Mouse (Mus musculus) MEL (cell line): ENCODE results near the gene Gm20390. TPM values are rescaled to one million over a fixed set of nuclear protein-coding genes. Genes with fewer than 3 reads are reported as not detected.

Experiments
- DNase-seq: peaks from one replicate; pipeline ENCODE4 v3.0.0; 2011; ENCODE audit warnings: low read depth, low spot score
- H3K27ac ChIP-seq: 2 replicates; pipeline ENCODE4 v1.5.1; 2012; ENCODE audit warnings: low read depth, mild to moderate bottlenecking, control low read depth, low read length, moderate library complexity; ENCODE audit not compliant: control insufficient read depth
- H3K27me3 ChIP-seq, 2 experiments: fragments of 150-350 bp in 1 of 2; sonication (generic) in 1 of 2; 2 replicates each; pipeline ENCODE4 v1.6.1; 2012; ENCODE audit warnings: low read length in 2 of 2, mild to moderate bottlenecking in 2 of 2, improper control_type of control experiment in 1 of 2, moderate library complexity in 1 of 2; ENCODE audit not compliant: insufficient read depth in 2 of 2, control insufficient read depth in 1 of 2
- H3K36me3 ChIP-seq, 2 experiments: 2 replicates each; pipeline ENCODE4 v1.6.1; 2012 to 2014; ENCODE audit warnings: low read length in 2 of 2, improper control_type of control experiment in 1 of 2, inconsistent platforms in 1 of 2, mild to moderate bottlenecking in 1 of 2; ENCODE audit not compliant: insufficient read depth in 2 of 2, control insufficient read depth in 1 of 2
- H3K4me1 ChIP-seq, 2 experiments: fragments of 150-350 bp in 1 of 2; sonication (generic) in 1 of 2; 2 replicates each; pipeline ENCODE4 v1.6.1; 2012; ENCODE audit warnings: low read length in 2 of 2, improper control_type of control experiment in 1 of 2, mild to moderate bottlenecking in 1 of 2; ENCODE audit not compliant: insufficient read depth in 2 of 2, control insufficient read depth in 1 of 2
- H3K4me3 ChIP-seq, 2 experiments: fragments of 150-350 bp in 1 of 2; sonication (generic) in 1 of 2; 2 replicates each; pipeline ENCODE4 v1.5.1; 2012; ENCODE audit warnings: low read depth in 2 of 2, low read length in 2 of 2, mild to moderate bottlenecking in 2 of 2, moderate library complexity in 2 of 2, control low read depth in 1 of 2, improper control_type of control experiment in 1 of 2; ENCODE audit not compliant: control insufficient read depth in 1 of 2, insufficient read depth in 1 of 2
- H3K79me2 ChIP-seq: 2 replicates; pipeline ENCODE4 v1.6.1; 2012; ENCODE audit warnings: mild to moderate bottlenecking, low read length, moderate library complexity; ENCODE audit not compliant: control insufficient read depth, poor library complexity, insufficient read depth
- H3K9ac ChIP-seq: 2 replicates; pipeline ENCODE4 v1.6.1; 2012; ENCODE audit warnings: low read depth, mild to moderate bottlenecking, control low read depth, low read length, moderate library complexity; ENCODE audit not compliant: control insufficient read depth, poor library complexity, severe bottlenecking
- H3K9me3 ChIP-seq: fragments of 150-350 bp; sonication (generic); replicated peaks from 2 replicates; pipeline ENCODE4 v1.6.1; 2012; ENCODE audit warnings: mild to moderate bottlenecking, low read length, improper control_type of control experiment, moderate library complexity; ENCODE audit not compliant: insufficient read depth
- BHLHE40 ChIP-seq: IDR thresholded peaks from 2 replicates; pipeline ENCODE4 v1.6.1; 2012; ENCODE audit warnings: low read depth, mild to moderate bottlenecking, inconsistent platforms, low read length, improper control_type of control experiment, borderline replicate concordance
- CHD1 ChIP-seq: IDR thresholded peaks from 2 replicates; pipeline ENCODE4 v1.6.1; 2012; ENCODE audit warnings: low read depth, mild to moderate bottlenecking, inconsistent platforms, low read length, improper control_type of control experiment
- CHD2 ChIP-seq: IDR thresholded peaks from 2 replicates; pipeline ENCODE4 v1.6.1; 2011; ENCODE audit warnings: low read length, improper control_type of control experiment
- CTCF ChIP-seq, 3 experiments: IDR thresholded peaks in 2 of 3; conservative IDR thresholded peaks in 1 of 3; 2 replicates each; pipeline ENCODE4 v1.5.1; 2011 to 2012; ENCODE audit warnings: low read length in 3 of 3, low read depth in 2 of 3, mild to moderate bottlenecking in 2 of 3, improper control_type of control experiment in 1 of 3, inconsistent platforms in 1 of 3, mixed read lengths in 1 of 3, moderate library complexity in 1 of 3; ENCODE audit not compliant: control insufficient read depth in 1 of 3, insufficient read depth in 1 of 3, poor library complexity in 1 of 3, severe bottlenecking in 1 of 3
- E2F4 ChIP-seq: IDR thresholded peaks from 2 replicates; pipeline ENCODE4 v1.6.1; 2011; ENCODE audit warnings: low read depth, low read length, improper control_type of control experiment, borderline replicate concordance
- ELF1 ChIP-seq: IDR thresholded peaks from 2 replicates; pipeline ENCODE4 v1.6.1; 2014; ENCODE audit warnings: low read depth, mild to moderate bottlenecking, inconsistent platforms, low read length, improper control_type of control experiment, moderate library complexity
- EP300 ChIP-seq, 2 experiments: IDR thresholded peaks; 2 replicates each; pipeline ENCODE4 v1.6.1; 2011; ENCODE audit warnings: improper control_type of control experiment in 2 of 2, low read length in 2 of 2, low read depth in 1 of 2, mild to moderate bottlenecking in 1 of 2
- ETS1 ChIP-seq: IDR thresholded peaks from 2 replicates; pipeline ENCODE4 v1.6.1; 2012; ENCODE audit warnings: low read depth, mild to moderate bottlenecking, inconsistent platforms, low read length, improper control_type of control experiment, moderate library complexity
- GABPA ChIP-seq: IDR thresholded peaks from 2 replicates; pipeline ENCODE4 v1.6.1; 2012; ENCODE audit warnings: low read depth, mild to moderate bottlenecking, inconsistent platforms, low read length, improper control_type of control experiment, moderate library complexity
- GATA1 ChIP-seq: IDR thresholded peaks from 2 replicates; pipeline ENCODE4 v1.6.1; 2011; ENCODE audit warnings: low read depth, low read length, improper control_type of control experiment
- HCFC1 ChIP-seq: IDR thresholded peaks from 2 replicates; pipeline ENCODE4 v1.6.1; 2012; ENCODE audit warnings: low read depth, mild to moderate bottlenecking, inconsistent platforms, low read length, improper control_type of control experiment, moderate library complexity
- KAT2A ChIP-seq: conservative IDR thresholded peaks from 2 replicates; pipeline ENCODE4 v1.6.1; 2012; ENCODE audit warnings: low read depth, low read length, improper control_type of control experiment, inconsistent platforms
- MAFK ChIP-seq: IDR thresholded peaks from 2 replicates; pipeline ENCODE4 v1.6.1; 2011; ENCODE audit warnings: low read depth, mild to moderate bottlenecking, low read length, improper control_type of control experiment, borderline replicate concordance
- MAX ChIP-seq: IDR thresholded peaks from 2 replicates; pipeline ENCODE4 v1.6.1; 2011; ENCODE audit warnings: low read length, improper control_type of control experiment
- MAZ ChIP-seq: IDR thresholded peaks from 2 replicates; pipeline ENCODE4 v1.6.1; 2012; ENCODE audit warnings: low read depth, mild to moderate bottlenecking, inconsistent platforms, low read length, improper control_type of control experiment
- MEF2A ChIP-seq: IDR thresholded peaks from 2 replicates; pipeline ENCODE4 v1.6.1; 2014; ENCODE audit warnings: low read depth, mild to moderate bottlenecking, inconsistent platforms, low read length, improper control_type of control experiment; ENCODE audit not compliant: poor library complexity, insufficient replicate concordance, severe bottlenecking; ENCODE audit errors: extremely low read depth
- MXI1 ChIP-seq: IDR thresholded peaks from 2 replicates; pipeline ENCODE4 v1.6.1; 2011; ENCODE audit warnings: mild to moderate bottlenecking, low read depth, low read length, improper control_type of control experiment
- MYB ChIP-seq: IDR thresholded peaks from 2 replicates; pipeline ENCODE4 v1.6.1; 2011; ENCODE audit warnings: mild to moderate bottlenecking, low read depth, low read length, improper control_type of control experiment
- MYC ChIP-seq: IDR thresholded peaks from 2 replicates; pipeline ENCODE4 v1.6.1; 2011; ENCODE audit warnings: low read depth, mild to moderate bottlenecking, low read length, improper control_type of control experiment, moderate library complexity
- NELFE ChIP-seq: IDR thresholded peaks from 2 replicates; pipeline ENCODE4 v1.6.1; 2011; ENCODE audit warnings: low read depth, low read length, improper control_type of control experiment
- POLR2A ChIP-seq, 2 experiments: IDR thresholded peaks; 2 replicates each; pipeline ENCODE4 v1.6.1; 2011 to 2012; ENCODE audit warnings: low read length in 2 of 2, mild to moderate bottlenecking in 2 of 2, control low read depth in 1 of 2, improper control_type of control experiment in 1 of 2, low read depth in 1 of 2, moderate library complexity in 1 of 2; ENCODE audit not compliant: control insufficient read depth in 1 of 2, insufficient read depth in 1 of 2, poor library complexity in 1 of 2
- POLR2AphosphoS2 ChIP-seq: IDR thresholded peaks from 2 replicates; pipeline ENCODE4 v1.6.1; 2011; ENCODE audit warnings: low read length, improper control_type of control experiment
- POLR2AphosphoS5 ChIP-seq: IDR thresholded peaks from 2 replicates; pipeline ENCODE4 v1.6.1; 2012; ENCODE audit warnings: low read depth, borderline replicate concordance, mild to moderate bottlenecking, inconsistent platforms, low read length, moderate library complexity, mixed read lengths
- RAD21 ChIP-seq: IDR thresholded peaks from 2 replicates; pipeline ENCODE4 v1.6.1; 2011; ENCODE audit warnings: mild to moderate bottlenecking, low read depth, low read length, improper control_type of control experiment
- RCOR1 ChIP-seq: IDR thresholded peaks from 2 replicates; pipeline ENCODE4 v1.6.1; 2012; ENCODE audit warnings: low read depth, mild to moderate bottlenecking, inconsistent platforms, low read length, improper control_type of control experiment
- SIN3A ChIP-seq: IDR thresholded peaks from 2 replicates; pipeline ENCODE4 v1.6.1; 2012; ENCODE audit warnings: low read length, improper control_type of control experiment, inconsistent platforms
- SMC3 ChIP-seq: IDR thresholded peaks from 2 replicates; pipeline ENCODE4 v1.6.1; 2011; ENCODE audit warnings: low read depth, low read length, improper control_type of control experiment
- TAL1 ChIP-seq: IDR thresholded peaks from 2 replicates; pipeline ENCODE4 v1.6.1; 2012; ENCODE audit warnings: mild to moderate bottlenecking, inconsistent platforms, low read length, moderate library complexity, mixed read lengths
- TCF12 ChIP-seq: IDR thresholded peaks from 2 replicates; pipeline ENCODE4 v1.6.1; 2014; ENCODE audit warnings: low read depth, mild to moderate bottlenecking, inconsistent platforms, low read length, improper control_type of control experiment, moderate library complexity
- UBTF ChIP-seq: IDR thresholded peaks from 2 replicates; pipeline ENCODE4 v1.6.1; 2012; ENCODE audit warnings: low read depth, mild to moderate bottlenecking, inconsistent platforms, low read length, improper control_type of control experiment, moderate library complexity, borderline replicate concordance; ENCODE audit not compliant: insufficient read depth
- USF2 ChIP-seq, 2 experiments: IDR thresholded peaks; 2 replicates each; pipeline ENCODE4 v1.6.1; 2011 to 2012; ENCODE audit warnings: improper control_type of control experiment in 2 of 2, low read length in 2 of 2, borderline replicate concordance in 1 of 2, inconsistent platforms in 1 of 2, low read depth in 1 of 2, mild to moderate bottlenecking in 1 of 2; ENCODE audit not compliant: insufficient read depth in 1 of 2
- ZC3H11A ChIP-seq: IDR thresholded peaks from 2 replicates; pipeline ENCODE4 v1.6.1; 2012; ENCODE audit warnings: low read depth, mild to moderate bottlenecking, inconsistent platforms, low read length, improper control_type of control experiment
- ZMIZ1 ChIP-seq: IDR thresholded peaks from 2 replicates; pipeline ENCODE4 v1.6.1; 2012; ENCODE audit warnings: low read depth, mild to moderate bottlenecking, inconsistent platforms, low read length, improper control_type of control experiment, moderate library complexity
- ZNF384 ChIP-seq: IDR thresholded peaks from 2 replicates; pipeline ENCODE4 v1.6.1; 2012; ENCODE audit warnings: low read depth, mild to moderate bottlenecking, inconsistent platforms, low read length, improper control_type of control experiment
- polyA plus RNA-seq, 2 experiments: library from polyadenylated mRNA; stranded (reverse) in 1 of 2; unstranded in 1 of 2; fragments of >175 nt in 1 of 2; fragments of >200 nt in 1 of 2; gene quantifications; 2 replicates each; pipeline versions ENCODE4 v1.2.1 to v1.2.4; 2012; ENCODE audit warnings: low replicate concordance in 2 of 2, low read depth in 1 of 2; ENCODE audit not compliant: insufficient read length in 2 of 2, insufficient read depth in 1 of 2, missing spikeins in 1 of 2
- total RNA-seq: library from RNA; depleted of rRNA; stranded (reverse); fragments of 300-350 nt; gene quantifications from 2 replicates; pipeline ENCODE4 v1.2.3, GENCODE M21; 2012

Gm20390 gene
- total and polyA plus RNA-seq, 3 experiments, result 673 to 760 TPM; not detected in 1

GRCm38 (mm10) chr11:93955256-93956150 lies 12.6 kb downstream of the Gm20390 start:
- Histone ChIP-seq H3K79me2 (peaks cover 26% of the 10 kb centered on the region), H3K4me3 (peak overlapping the region; percentile 83 to 98), H3K9ac (peak overlapping the region; percentile 87), H3K9me3 (no peaks in the 10 kb centered on the region), H3K4me1 (peaks cover 0 to 33% of the 10 kb centered on the region in 2 experiments; a peak in 3 of 4 replicates), H3K36me3 (peaks cover 13 to 23% of the 10 kb centered on the region in 2 experiments), H3K27ac (peak overlapping the region; percentile 83), H3K27me3 (no peaks in the 10 kb centered on the region)
- peak; percentile 98 for DNase-seq
- no peak for TF ChIP-seq RAD21
- no peak for TF ChIP-seq CHD2
- TF ChIP-seq TAL1, result no peak
- no peak for TF ChIP-seq MAFK
- peak; percentile 49 to 91; a peak in 3 of 4 replicates for TF ChIP-seq POLR2A (IDR thresholded peaks at IDR 0.05; ENCODE audit: control insufficient read depth in 1 of 2, insufficient read depth in 1 of 2, low read depth in 1 of 2, low read length in 2 of 2, poor library complexity in 1 of 2)
- TF ChIP-seq ZMIZ1, result 0 out of 2 replicates have a peak, but pooled peaks have one; percentile 72
- peak; percentile 77 for TF ChIP-seq ELF1
- TF ChIP-seq MYC, result peak; percentile 100
- no peak for TF ChIP-seq GABPA
- peak; percentile 87 for TF ChIP-seq NELFE
- TF ChIP-seq SIN3A, result peak; percentile 98
- peak; percentile 99 for TF ChIP-seq MAX
- no peak; the same call in 1 of the 2 replicates for TF ChIP-seq MYB
- 0 out of 2 replicates have a peak, but pooled peaks have one; percentile 11 for TF ChIP-seq ETS1
- peak; percentile 31; the same call in 1 of the 2 replicates for TF ChIP-seq UBTF
- peak; percentile 56; the same call in 1 of the 2 replicates for TF ChIP-seq HCFC1
- no peak for TF ChIP-seq E2F4
- TF ChIP-seq TCF12, result no peak; the same call in 1 of the 2 replicates
- no peak for TF ChIP-seq ZC3H11A
- 0 out of 2 replicates have a peak, but pooled peaks have one; percentile 34 for TF ChIP-seq BHLHE40
- TF ChIP-seq USF2 (IDR thresholded peaks at IDR 0.05; ENCODE audit: borderline replicate concordance in 1 of 2, insufficient read depth in 1 of 2, low read depth in 1 of 2, low read length in 2 of 2), result 0 out of 4 replicates have a peak, but pooled peaks of 1 of the 2 experiments have one; percentile 47
- no peak for TF ChIP-seq POLR2AphosphoS5
- peak; percentile 33; the same call in 1 of the 2 replicates for TF ChIP-seq KAT2A
- no peak; the same call in 1 of the 2 replicates for TF ChIP-seq MAZ
- TF ChIP-seq GATA1, result no peak
- TF ChIP-seq MEF2A, result no peak
- peak; percentile 57; the same call in 1 of the 2 replicates for TF ChIP-seq RCOR1
- no peak for TF ChIP-seq CTCF (IDR thresholded peaks at IDR 0.05 in 2 of 3, conservative IDR thresholded peaks at IDR 0.05 in 1 of 3; ENCODE audit: control insufficient read depth in 1 of 3, insufficient read depth in 1 of 3, low read depth in 2 of 3, low read length in 3 of 3, poor library complexity in 1 of 3, severe bottlenecking in 1 of 3)
- TF ChIP-seq CHD1, result no peak; the same call in 1 of the 2 replicates
- TF ChIP-seq MXI1, result peak; percentile 100
- TF ChIP-seq EP300 (IDR thresholded peaks at IDR 0.05; ENCODE audit: low read depth in 1 of 2, low read length in 2 of 2), result no peak
- no peak for TF ChIP-seq ZNF384
- peak; percentile 33; the same call in 1 of the 2 replicates for TF ChIP-seq POLR2AphosphoS2
- no peak for TF ChIP-seq SMC3
